Mouse (Mus musculus) spleen, embryonic (tissue): ENCODE results near the gene Capza2.
"Not testable (repeated sequence)": the region's sequence is repeated elsewhere in the genome, so short reads cannot be mapped to it uniquely, and the experiment has no call there.

Source experiments
- CTCF ChIA-PET: fragments of 350-600 bp; sonication (Branson Sonifier 250); formaldehyde crosslinking; loops from one replicate; lab custom pipeline; 2022; lab: Charles Lee

The Capza2 gene

GRCm38 (mm10) chr6:17696321-17696734 is 60.3 kb downstream of the Capza2 start:
- CTCF ChIA-PET: no interaction called here

DNA sequence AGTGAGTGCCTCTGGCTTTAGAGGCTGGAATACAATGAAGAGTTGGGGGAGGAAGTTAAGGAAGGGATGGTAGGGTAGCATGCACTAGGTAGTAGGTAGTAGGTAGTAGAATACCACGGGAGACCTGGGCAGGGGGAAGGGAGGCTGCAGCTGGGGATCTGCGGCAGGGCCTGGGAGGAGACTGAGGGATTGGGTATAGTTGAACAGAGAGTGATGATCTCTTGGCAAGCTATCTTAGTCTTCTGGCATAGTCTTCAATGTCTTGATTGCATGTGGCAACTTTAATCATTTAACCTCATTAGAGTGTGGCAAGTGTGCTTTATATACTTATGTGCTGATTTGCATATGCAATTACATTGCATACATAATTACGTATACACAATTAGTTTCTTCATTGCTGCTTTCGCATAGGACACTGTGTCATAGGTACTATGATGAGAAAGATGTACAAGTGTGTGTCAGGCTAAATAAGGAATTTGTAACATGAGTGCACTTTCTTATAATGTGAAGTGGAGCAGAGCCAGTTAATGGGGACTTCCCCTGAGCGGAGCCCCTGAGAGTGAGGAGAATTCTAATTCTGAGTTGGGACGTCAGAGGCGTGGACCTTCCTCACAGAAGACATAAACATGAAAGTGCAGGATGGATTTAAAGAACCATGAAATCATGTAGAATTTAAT is 65.0 kb downstream of the Capza2 start:
- CTCF ChIA-PET: no interaction called here

DNA sequence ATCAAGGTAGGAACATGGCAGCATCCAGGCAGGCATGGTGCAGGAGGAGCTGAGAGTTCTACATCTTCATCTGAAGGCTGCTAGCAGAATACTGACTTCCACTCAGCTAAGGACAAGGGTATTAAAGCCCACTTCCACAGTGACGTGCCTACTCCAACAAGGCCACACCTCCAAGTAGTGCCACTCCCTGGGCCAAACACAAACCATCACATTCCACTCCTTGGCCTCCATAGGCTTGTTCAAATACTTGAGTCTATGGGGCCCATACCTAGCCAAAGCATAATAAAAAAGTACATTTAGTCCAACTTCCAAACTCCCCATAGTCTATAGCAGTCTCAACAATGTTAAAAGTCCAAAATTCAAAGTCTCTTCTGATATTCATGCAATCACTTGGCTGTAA is 68.0 kb downstream of the Capza2 start:
- CTCF ChIA-PET: not testable (repeated sequence)

GRCm38 (mm10) chr6:17705973-17706372 is 69.9 kb downstream of the Capza2 start:
- CTCF ChIA-PET: interaction anchor here (0.7 kb wide), 1 partner anchor 175 kb away, joined by 5 read pairs; no protein-coding TSS in a partner anchor
